Mouse (Mus musculus) liver, adult 2 months (tissue): ENCODE measurements around the gene Arhgdig. TPM values are rescaled to one million over a fixed set of nuclear protein-coding genes. Genes with fewer than 3 reads are reported as not detected.

Source experiments
- DNase-seq: peaks from one replicate; pipeline ENCODE4 v3.0.0-alpha.2; 2011; ENCODE audit warnings: low read depth, low spot score; ENCODE audit errors: extremely low read depth
- H3K27ac ChIP-seq: fragments of 200-500 bp; replicated peaks from 2 replicates; pipeline ENCODE4 v1.5.1; 2012; ENCODE audit warnings: low read depth, mild to moderate bottlenecking, control low read depth, inconsistent platforms, low read length; ENCODE audit not compliant: insufficient read depth
- H3K27me3 ChIP-seq: fragments of 200-500 bp; 2 replicates; pipeline ENCODE4 v1.6.1; 2012; ENCODE audit warnings: mild to moderate bottlenecking, moderate library complexity, low read length, inconsistent platforms; ENCODE audit not compliant: control insufficient read depth, insufficient read depth
- H3K36me3 ChIP-seq: fragments of 200-500 bp; 2 replicates; pipeline ENCODE4 v1.6.1; 2012; ENCODE audit warnings: low read length, inconsistent platforms; ENCODE audit not compliant: control insufficient read depth, insufficient read depth
- H3K4me1 ChIP-seq: fragments of 200-500 bp; 2 replicates; pipeline ENCODE4 v1.6.1; 2011; ENCODE audit warnings: low read length; ENCODE audit not compliant: control insufficient read depth, insufficient read depth
- H3K4me3 ChIP-seq: fragments of 200-500 bp; 2 replicates; pipeline ENCODE4 v1.5.1; 2011; ENCODE audit warnings: low read depth, mild to moderate bottlenecking, control low read depth, low read length, moderate library complexity; ENCODE audit not compliant: insufficient read depth
- H3K79me2 ChIP-seq: fragments of 200-500 bp; 2 replicates; pipeline ENCODE4 v1.6.1; 2012; ENCODE audit warnings: inconsistent platforms, mild to moderate bottlenecking, low read length, moderate library complexity; ENCODE audit not compliant: control insufficient read depth, insufficient read depth
- H3K9ac ChIP-seq: fragments of 200-500 bp; 2 replicates; pipeline ENCODE4 v1.6.1; 2012; ENCODE audit warnings: low read depth, mild to moderate bottlenecking, control low read depth, inconsistent platforms, low read length
- CTCF ChIP-seq: fragments of 200-500 bp; IDR thresholded peaks from 2 replicates; pipeline ENCODE4 v1.5.1; 2011; ENCODE audit warnings: low read depth, low read length, control low read depth
- POLR2A ChIP-seq: fragments of 200-500 bp; IDR thresholded peaks from 2 replicates; pipeline ENCODE4 v1.6.1; 2011; ENCODE audit warnings: low read length, control low read depth; ENCODE audit not compliant: insufficient read depth; ENCODE audit errors: extremely low read depth
- WGBS: fragments of 180-500 bp; shearing (Covaris S2); methylation state at CpG from one replicate; pipeline ENCODE4 v1.1.7; 2018; 5-methylcytosine and 5-hydroxymethylcytosine counted together
- polyA plus RNA-seq: library from polyadenylated mRNA; depleted of rRNA; stranded (reverse); fragments of >200 nt; gene quantifications from 2 replicates; pipeline ENCODE4 v1.2.3, GENCODE M21; 2012
- total RNA-seq: library from RNA; depleted of rRNA; stranded (reverse); fragments of >200 nt; gene quantifications from 2 replicates; pipeline ENCODE4 v1.2.3, GENCODE M21; 2014

The Arhgdig gene
- total and polyA plus RNA-seq, 2 experiments = not detected

GRCm38 (mm10) chr17:26244101-26244841, 36.7 kb upstream of the Arhgdig start, which contains the start of gene Fam234a:
Gene Fam234a (minus strand): TSS chr17:26244242.
- no peaks in the 10 kb centered on the region for H3K36me3 ChIP-seq
- H3K27ac ChIP-seq = peak within 1 kb of the TSS; percentile 89
- H3K27me3 ChIP-seq = no peaks in the 10 kb centered on the region
- peaks cover 16% of the 10 kb centered on the region; the same call in 1 of the 2 replicates for H3K79me2 ChIP-seq
- peak; percentile 92 for DNase-seq
- peak within 1 kb of the TSS; percentile 81 for H3K9ac ChIP-seq
- TF ChIP-seq POLR2A (no peak; the same call in 1 of the 2 replicates), CTCF (no peak)
- 4% methylated on average over 33 of the region's 33 CpGs for WGBS
- peaks cover 5% of the 10 kb centered on the region; the same call in 1 of the 2 replicates for H3K4me1 ChIP-seq
- H3K4me3 ChIP-seq = peak within 1 kb of the TSS; percentile 87

GRCm38 (mm10) chr17:26243471-26244100, 36.0 kb upstream of the Arhgdig start:
- Histone ChIP-seq H3K9ac (peak overlapping the region; percentile 81), H3K4me1 (peaks cover 5% of the 10 kb centered on the region; the same call in 1 of the 2 replicates), H3K79me2 (peaks cover 16% of the 10 kb centered on the region; the same call in 1 of the 2 replicates), H3K4me3 (peak overlapping the region; percentile 87), H3K27me3 (no peaks in the 10 kb centered on the region), H3K36me3 (no peaks in the 10 kb centered on the region), H3K27ac (peak overlapping the region; percentile 89)
- DNase-seq = peak; percentile 86
- peak; percentile 62 for TF ChIP-seq CTCF
- TF ChIP-seq POLR2A = 0 out of 2 replicates have a peak, but pooled peaks have one; percentile 42
- under 1% methylated on average over 32 of the region's 32 CpGs for WGBS

GRCm38 (mm10) chr17:26240990-26241389, 33.4 kb upstream of the Arhgdig start:
- 85% methylated on average over 6 of the region's 6 CpGs for WGBS
- H3K4me1 ChIP-seq = peaks cover 5% of the 10 kb centered on the region; the same call in 1 of the 2 replicates
- DNase-seq = no peak
- no peak for TF ChIP-seq POLR2A
- TF ChIP-seq CTCF = no peak
- no peaks in the 10 kb centered on the region for H3K27me3 ChIP-seq
- no peak overlapping the region for H3K27ac ChIP-seq
- H3K9ac ChIP-seq = no peak overlapping the region
- H3K36me3 ChIP-seq = no peaks in the 10 kb centered on the region
- H3K4me3 ChIP-seq = no peak overlapping the region
- H3K79me2 ChIP-seq = peaks cover 16% of the 10 kb centered on the region; the same call in 1 of the 2 replicates

GRCm38 (mm10) chr17:26240120-26240790, 32.7 kb upstream of the Arhgdig start:
- TF ChIP-seq POLR2A = no peak
- TF ChIP-seq CTCF = no peak
- WGBS = 81% methylated on average over 6 of the region's 6 CpGs
- peaks cover 16% of the 10 kb centered on the region; the same call in 1 of the 2 replicates for H3K79me2 ChIP-seq
- no peak for DNase-seq
- H3K36me3 ChIP-seq = no peaks in the 10 kb centered on the region
- no peak overlapping the region for H3K4me3 ChIP-seq
- H3K4me1 ChIP-seq = peaks cover 5% of the 10 kb centered on the region; the same call in 1 of the 2 replicates
- no peak overlapping the region for H3K27ac ChIP-seq
- no peaks in the 10 kb centered on the region for H3K27me3 ChIP-seq
- no peak overlapping the region for H3K9ac ChIP-seq

GRCm38 (mm10) chr17:26239551-26239950, 32.0 kb upstream of the Arhgdig start:
- Histone ChIP-seq H3K79me2 (peaks cover 20% of the 10 kb centered on the region; the same call in 1 of the 2 replicates), H3K27me3 (no peaks in the 10 kb centered on the region), H3K4me3 (no peak overlapping the region), H3K27ac (no peak overlapping the region), H3K36me3 (no peaks in the 10 kb centered on the region), H3K9ac (no peak overlapping the region), H3K4me1 (peaks cover 3% of the 10 kb centered on the region; the same call in 1 of the 2 replicates)
- TF ChIP-seq POLR2A = no peak
- no peak for TF ChIP-seq CTCF
- DNase-seq = no peak
- 73% methylated on average over 2 of the region's 2 CpGs for WGBS
